Mouse (Mus musculus) monocyte, adult 2 months (primary cell): ENCODE results near the gene Crtc2.

Experiments
- DNase-seq, 2 experiments: peaks; one replicate each; pipeline ENCODE4 v3.0.0; 2022; ENCODE audit warnings: low spot score in 2 of 2, low read depth in 1 of 2

The Crtc2 gene

DNA sequence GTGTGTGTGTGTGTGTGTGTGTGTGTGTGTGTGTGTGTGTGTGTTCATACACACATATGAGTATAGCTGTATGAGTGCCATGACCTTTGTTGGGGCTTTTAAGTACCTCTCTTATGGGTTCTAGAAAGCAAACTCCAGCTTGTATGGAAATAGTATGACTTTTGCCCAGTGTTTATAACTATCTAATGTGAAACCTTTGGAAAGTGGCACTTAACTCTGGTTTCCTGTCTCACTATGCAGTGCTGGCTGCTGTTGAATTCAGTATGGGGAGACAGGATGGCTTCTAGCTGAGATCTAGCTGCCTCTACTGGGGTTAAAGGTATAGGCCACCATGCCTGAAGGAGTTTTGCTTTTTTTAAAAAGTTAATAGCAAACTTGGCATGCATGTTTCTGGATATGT is 55.6 kb downstream of the Crtc2 start:
- no peak for DNase-seq

DNA sequence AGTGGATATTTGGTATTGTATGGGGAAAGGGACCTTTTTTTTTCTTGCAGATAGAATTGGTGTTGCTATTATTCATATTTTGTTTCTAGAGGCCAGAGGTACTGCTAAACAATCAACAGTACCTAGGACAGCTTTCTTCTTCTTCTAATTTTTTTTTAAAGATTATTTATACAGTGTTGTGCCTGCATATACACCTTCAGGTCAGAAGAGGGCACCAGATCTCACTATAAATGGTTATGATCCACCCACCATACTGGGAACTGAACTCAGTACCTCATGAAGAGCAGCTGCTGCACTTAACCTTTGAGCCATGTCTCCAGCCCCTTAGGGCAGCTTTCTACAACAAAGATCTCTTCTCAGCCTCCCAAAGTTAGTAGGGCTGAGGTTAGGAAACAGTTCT is 59.4 kb downstream of the Crtc2 start:
- no peak for DNase-seq
